Mouse (Mus musculus) neural tube, embryonic 13.5 days (tissue): ENCODE data around the gene Izumo1r. TPM values are rescaled to one million over a fixed set of nuclear protein-coding genes. Genes with fewer than 3 reads are reported as not detected.

Experiments used
- ATAC-seq: fragments of 200-750 bp; cut with Nextera tagmentation; 2 replicates; pipeline ENCODE4 v1.8.0; 2017; ENCODE audit warnings: low read depth, mild to moderate bottlenecking, moderate TSS enrichment, moderate library complexity
- H3K27ac ChIP-seq: fragments of 300-500 bp; sonication (generic); replicated peaks from 2 replicates; pipeline ENCODE4 v1.5.1; 2015; ENCODE audit warnings: moderate library complexity, mild to moderate bottlenecking, inconsistent platforms
- H3K27me3 ChIP-seq: fragments of 300-500 bp; sonication (generic); 2 replicates; pipeline ENCODE4 v1.6.1; 2015; ENCODE audit warnings: mild to moderate bottlenecking, inconsistent platforms
- H3K36me3 ChIP-seq: fragments of 300-500 bp; sonication (generic); 2 replicates; pipeline ENCODE4 v1.6.1; 2015; ENCODE audit warnings: mild to moderate bottlenecking, inconsistent platforms
- H3K4me1 ChIP-seq: fragments of 300-500 bp; sonication (generic); replicated peaks from 2 replicates; pipeline ENCODE4 v1.6.1; 2015; ENCODE audit warnings: inconsistent platforms
- H3K4me2 ChIP-seq: fragments of 300-500 bp; sonication (generic); 2 replicates; pipeline ENCODE4 v1.6.1; 2015; ENCODE audit warnings: inconsistent platforms, mild to moderate bottlenecking, moderate library complexity
- H3K4me3 ChIP-seq: fragments of 300-500 bp; sonication (generic); 2 replicates; pipeline ENCODE4 v1.5.1; 2015; ENCODE audit warnings: mild to moderate bottlenecking, inconsistent platforms
- H3K9ac ChIP-seq: fragments of 300-500 bp; sonication (generic); 2 replicates; pipeline ENCODE4 v1.6.1; 2015; ENCODE audit warnings: moderate library complexity, mild to moderate bottlenecking, inconsistent platforms
- H3K9me3 ChIP-seq: fragments of 300-500 bp; sonication (generic); 2 replicates; pipeline ENCODE4 v1.6.1; 2016; ENCODE audit warnings: inconsistent platforms
- WGBS: fragments of 180-500 bp; shearing (Covaris S2); methylation state at CpG from one replicate; pipeline ENCODE4 v1.1.7; 2015; 5-methylcytosine and 5-hydroxymethylcytosine counted together
- polyA plus RNA-seq: library from polyadenylated mRNA; unstranded; fragments of >200 nt; fragmentation: Nextera tagmentation; extraction: Ambion mirVana; gene quantifications from 2 replicates; pipeline ENCODE4 v1.2.1, GENCODE M21; 2015

Gene Izumo1r
- polyA plus RNA-seq, 1 experiment from 2014 or later = not detected

DNA sequence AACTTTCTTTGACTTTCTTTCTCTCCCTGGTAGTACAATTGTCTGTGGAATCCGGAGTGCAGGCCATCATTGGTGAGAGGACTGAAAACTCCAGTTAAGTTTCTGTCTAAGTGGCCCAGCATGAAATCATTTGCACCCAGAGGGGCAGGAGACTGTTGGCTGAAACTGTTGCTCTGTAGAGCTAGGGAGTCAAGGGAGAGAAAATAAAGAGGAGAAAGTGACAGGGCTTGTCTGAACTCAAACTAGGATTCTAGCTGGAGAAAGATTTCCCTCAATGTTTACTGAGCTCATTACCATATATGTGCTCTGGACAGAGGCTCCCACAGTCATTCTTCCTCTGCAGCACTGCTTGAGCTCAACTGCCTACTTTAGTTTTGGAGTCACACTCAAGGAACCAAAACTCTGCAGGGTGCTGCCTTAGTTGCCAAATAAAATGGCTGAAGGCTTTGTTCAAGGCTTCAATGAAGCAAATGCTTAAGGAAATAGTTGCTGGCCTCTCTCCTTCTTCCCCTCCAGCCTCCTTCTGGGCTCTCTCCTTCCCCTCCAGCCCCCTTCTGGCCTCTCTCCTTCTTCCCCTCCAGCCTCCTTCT is 18.3 kb upstream of the Izumo1r start:
- 14% methylated on average over 1 of the region's 1 CpGs for WGBS
- no peak for ATAC-seq

GRCm38 (mm10) chr9:14921254-14921653 is 17.5 kb upstream of the Izumo1r start:
- WGBS = 78% methylated on average over 4 of the region's 4 CpGs
- ATAC-seq = no peak
- no peaks in the 10 kb centered on the region for H3K36me3 ChIP-seq
- no peak overlapping the region for H3K4me3 ChIP-seq
- no peaks in the 10 kb centered on the region for H3K9me3 ChIP-seq
- H3K4me1 ChIP-seq = peaks cover 6% of the 10 kb centered on the region
- H3K4me2 ChIP-seq = no peak overlapping the region
- no peaks in the 10 kb centered on the region for H3K27me3 ChIP-seq
- no peak overlapping the region for H3K27ac ChIP-seq
- H3K9ac ChIP-seq = no peak overlapping the region

More for the DNA sequence above, 18.3 kb upstream of the Izumo1r start:
- H3K9ac ChIP-seq = no peak overlapping the region
- H3K9me3 ChIP-seq = no peaks in the 10 kb centered on the region
- H3K4me2 ChIP-seq = no peak overlapping the region
- H3K36me3 ChIP-seq = no peaks in the 10 kb centered on the region
- H3K4me3 ChIP-seq = no peak overlapping the region
- H3K27ac ChIP-seq = no peak overlapping the region
- peaks cover 6% of the 10 kb centered on the region for H3K4me1 ChIP-seq
- H3K27me3 ChIP-seq = no peaks in the 10 kb centered on the region

- ATAC-seq = no peak
- H3K9me3 ChIP-seq = no peaks in the 10 kb centered on the region
- WGBS = 84% methylated on average over 4 of the region's 4 CpGs
Observed at GRCm38 (mm10) chr9:14920608-14921007, 16.9 kb upstream of the Izumo1r start.

DNA sequence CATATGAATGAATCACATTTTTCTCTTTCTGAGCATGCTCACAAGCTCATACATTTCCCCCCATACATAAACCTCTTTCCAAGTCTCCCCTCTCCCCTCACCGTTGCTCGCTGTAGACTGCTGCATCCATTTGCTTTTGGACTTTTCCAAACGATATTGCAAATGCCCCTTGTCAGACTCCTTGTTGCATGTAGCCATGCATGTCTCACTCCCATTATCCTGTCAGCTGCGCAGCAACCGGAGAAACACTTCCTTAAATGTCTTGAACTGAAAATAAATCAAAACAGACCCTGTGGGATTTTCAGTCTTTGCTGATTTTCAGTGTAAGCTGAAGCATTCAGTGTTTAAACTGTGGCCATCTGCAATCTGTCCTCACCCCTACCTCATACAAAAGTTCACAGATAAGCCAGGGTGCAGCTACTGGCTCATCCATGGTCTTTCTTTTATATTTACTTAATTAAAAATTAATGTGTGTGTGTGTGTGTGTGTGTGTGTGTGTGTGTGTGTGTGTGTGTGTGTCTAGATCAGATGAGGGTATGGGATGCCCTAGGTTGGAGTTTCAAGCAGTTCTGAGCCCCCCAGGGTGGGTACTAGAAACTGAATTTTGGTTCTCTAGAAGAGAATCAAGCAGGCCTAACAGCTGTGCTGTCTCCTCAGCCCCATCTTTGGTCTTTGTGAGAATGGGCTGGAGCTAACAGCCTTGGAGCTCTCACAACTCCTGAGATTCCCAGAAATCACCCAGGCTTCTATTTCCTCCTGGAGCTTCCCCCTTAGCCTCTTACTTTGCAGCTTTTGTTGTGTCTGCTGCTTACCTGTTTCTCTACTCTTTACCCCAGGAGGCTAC is 15.3 kb upstream of the Izumo1r start:
- Histone ChIP-seq H3K4me2 (no peak overlapping the region), H3K9me3 (no peaks in the 10 kb centered on the region), H3K27me3 (no peaks in the 10 kb centered on the region), H3K4me1 (peaks cover 6% of the 10 kb centered on the region), H3K4me3 (no peak overlapping the region), H3K27ac (no peak overlapping the region), H3K9ac (no peak overlapping the region), H3K36me3 (no peaks in the 10 kb centered on the region)
- no peak for ATAC-seq
- WGBS = 59% methylated on average over 5 of the region's 5 CpGs

More at GRCm38 (mm10) chr9:14920608-14921007, 16.9 kb upstream of the Izumo1r start:
- Histone ChIP-seq H3K4me3 (no peak overlapping the region), H3K4me2 (no peak overlapping the region), H3K36me3 (no peaks in the 10 kb centered on the region), H3K9ac (no peak overlapping the region), H3K27ac (no peak overlapping the region), H3K4me1 (peaks cover 6% of the 10 kb centered on the region), H3K27me3 (no peaks in the 10 kb centered on the region)

DNA sequence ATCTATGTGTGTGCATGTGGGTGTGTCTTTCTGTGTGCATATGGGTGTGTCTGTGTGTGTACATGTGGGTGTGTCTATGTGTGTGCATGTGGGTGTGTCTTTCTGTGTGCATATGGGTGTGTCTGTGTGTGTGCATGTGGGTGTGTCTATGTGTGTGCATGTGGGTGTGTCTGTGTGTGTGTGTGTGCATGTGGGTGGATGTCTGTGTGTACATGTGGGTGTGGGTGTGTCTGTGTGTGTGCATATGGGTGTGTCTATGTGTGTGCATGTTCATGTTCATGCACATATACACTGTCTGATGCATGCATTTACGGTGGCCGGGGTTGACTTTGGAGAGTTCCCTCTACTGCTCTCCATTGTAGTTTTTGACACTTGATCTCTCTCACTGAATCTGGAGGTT is 13.9 kb upstream of the Izumo1r start:
- Histone ChIP-seq H3K27me3 (no peaks in the 10 kb centered on the region), H3K36me3 (no peaks in the 10 kb centered on the region), H3K4me3 (no peak overlapping the region), H3K27ac (no peak overlapping the region), H3K4me1 (peaks cover 6% of the 10 kb centered on the region), H3K9me3 (no peaks in the 10 kb centered on the region), H3K4me2 (no peak overlapping the region), H3K9ac (no peak overlapping the region)
- no peak for ATAC-seq
- WGBS = 86% methylated on average over 2 of the region's 2 CpGs

DNA sequence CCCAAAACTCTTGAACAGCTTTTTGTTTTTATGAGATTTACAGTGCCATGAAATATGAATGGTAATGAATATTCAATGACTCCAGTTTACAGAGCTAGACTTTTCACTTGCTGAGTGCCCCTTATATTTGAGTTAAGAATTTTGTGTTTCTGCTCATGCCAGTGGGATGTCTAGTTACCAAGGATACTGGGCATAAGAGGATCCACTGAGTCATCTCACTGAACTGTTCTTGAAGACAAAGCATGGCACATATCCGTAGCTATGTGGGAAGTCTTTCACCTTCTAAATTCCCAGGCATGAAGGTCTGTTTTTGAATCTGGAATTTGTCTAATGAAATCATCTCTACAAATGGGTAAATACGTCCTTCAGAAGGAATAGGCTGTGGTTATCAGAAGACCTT is 8.3 kb upstream of the Izumo1r start:
- no peaks in the 10 kb centered on the region for H3K36me3 ChIP-seq
- no peak overlapping the region for H3K27ac ChIP-seq
- 86% methylated on average over 2 of the region's 2 CpGs for WGBS
- no peaks in the 10 kb centered on the region for H3K9me3 ChIP-seq
- no peaks in the 10 kb centered on the region for H3K27me3 ChIP-seq
- no peak overlapping the region for H3K4me2 ChIP-seq
- H3K4me1 ChIP-seq = peaks cover 7% of the 10 kb centered on the region; the same call in 1 of the 2 replicates
- H3K9ac ChIP-seq = no peak overlapping the region
- no peak overlapping the region for H3K4me3 ChIP-seq
- no peak for ATAC-seq

GRCm38 (mm10) chr9:14909981-14910380 is 6.2 kb upstream of the Izumo1r start:
- Histone ChIP-seq H3K4me3 (no peak overlapping the region), H3K27me3 (no peaks in the 10 kb centered on the region; the same call in 1 of the 2 replicates), H3K4me1 (peaks cover 11% of the 10 kb centered on the region), H3K4me2 (no peak overlapping the region), H3K27ac (no peak overlapping the region), H3K9me3 (no peaks in the 10 kb centered on the region), H3K36me3 (no peaks in the 10 kb centered on the region), H3K9ac (no peak overlapping the region)
- ATAC-seq = no peak
- WGBS = 9% methylated on average over 5 of the region's 5 CpGs

- 81% methylated on average over 7 of the region's 7 CpGs for WGBS
- H3K27ac ChIP-seq = no peak overlapping the region
Observed at GRCm38 (mm10) chr9:14907816-14908415, 4.2 kb upstream of the Izumo1r start.

DNA sequence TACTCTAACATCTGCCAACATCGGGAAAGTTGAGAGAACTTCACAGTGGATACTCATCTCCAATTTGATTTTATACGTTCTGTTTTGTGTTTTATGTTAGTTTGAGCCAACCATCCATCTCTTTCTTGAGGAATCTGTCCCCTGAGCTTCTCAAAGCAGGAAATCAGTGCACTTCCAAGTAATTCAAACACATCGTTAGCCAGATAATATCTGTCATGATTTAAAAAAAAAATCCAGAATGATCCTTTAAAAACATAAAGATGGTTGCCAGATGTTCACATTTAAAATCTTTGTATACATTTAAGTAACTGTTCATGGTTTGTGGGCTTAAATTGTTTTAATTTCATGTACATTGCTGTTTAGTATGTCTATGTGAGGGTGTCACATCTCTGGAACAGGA is 2.2 kb upstream of the Izumo1r start:
- ATAC-seq = no peak
- 74% methylated on average over 3 of the region's 3 CpGs for WGBS

More at GRCm38 (mm10) chr9:14907816-14908415, 4.2 kb upstream of the Izumo1r start:
- no peaks in the 10 kb centered on the region; the same call in 1 of the 2 replicates for H3K27me3 ChIP-seq
- H3K9ac ChIP-seq = no peak overlapping the region
- ATAC-seq = no peak
- H3K4me1 ChIP-seq = peaks cover 24% of the 10 kb centered on the region
- H3K4me2 ChIP-seq = no peak overlapping the region
- no peak overlapping the region for H3K4me3 ChIP-seq
- H3K9me3 ChIP-seq = no peaks in the 10 kb centered on the region
- H3K36me3 ChIP-seq = no peaks in the 10 kb centered on the region

GRCm38 (mm10) chr9:14904741-14905475 is 1.2 kb upstream of the Izumo1r start:
- H3K9ac ChIP-seq = no peak overlapping the region
- 46% methylated on average over 9 of the region's 9 CpGs for WGBS
- ATAC-seq = no peak
- no peak overlapping the region for H3K4me3 ChIP-seq
- no peak overlapping the region for H3K4me2 ChIP-seq
- no peaks in the 10 kb centered on the region for H3K36me3 ChIP-seq
- H3K27ac ChIP-seq = no peak overlapping the region
- H3K4me1 ChIP-seq = peaks cover 19% of the 10 kb centered on the region
- no peaks in the 10 kb centered on the region for H3K9me3 ChIP-seq
- H3K27me3 ChIP-seq = no peaks in the 10 kb centered on the region; the same call in 1 of the 2 replicates

More for the DNA sequence above, 2.2 kb upstream of the Izumo1r start:
- Histone ChIP-seq H3K27me3 (no peaks in the 10 kb centered on the region; the same call in 1 of the 2 replicates), H3K4me1 (peaks cover 24% of the 10 kb centered on the region), H3K4me2 (no peak overlapping the region), H3K36me3 (no peaks in the 10 kb centered on the region), H3K27ac (no peak overlapping the region), H3K9ac (no peak overlapping the region), H3K4me3 (no peak overlapping the region), H3K9me3 (no peaks in the 10 kb centered on the region)

DNA sequence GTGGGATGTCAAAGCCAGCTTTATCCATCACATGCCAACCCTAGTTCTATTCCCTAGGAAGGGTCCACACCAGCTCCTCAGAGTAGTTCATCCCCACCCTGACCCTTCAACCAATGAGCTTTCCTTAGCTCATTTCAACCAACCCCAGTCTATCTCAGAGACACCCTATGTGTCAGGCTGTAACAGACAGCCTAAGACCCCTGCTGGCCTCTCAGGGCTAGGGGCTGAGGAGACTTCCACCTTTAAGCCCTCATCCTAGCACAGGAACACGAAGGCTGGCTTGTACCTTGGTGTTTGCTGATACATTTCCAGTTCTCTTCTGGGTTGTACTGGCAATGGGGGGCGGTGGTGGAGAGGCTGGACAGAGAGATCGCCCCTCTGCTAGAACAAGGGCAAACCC is 743 bp downstream of the Izumo1r start:
- no peaks in the 10 kb centered on the region; the same call in 1 of the 2 replicates for H3K27me3 ChIP-seq
- 89% methylated on average over 3 of the region's 3 CpGs for WGBS
- H3K27ac ChIP-seq = no peak overlapping the region
- ATAC-seq = no peak
- no peak overlapping the region for H3K4me2 ChIP-seq
- H3K36me3 ChIP-seq = no peaks in the 10 kb centered on the region
- H3K4me3 ChIP-seq = no peak overlapping the region
- H3K9me3 ChIP-seq = no peaks in the 10 kb centered on the region
- no peak overlapping the region for H3K9ac ChIP-seq
- H3K4me1 ChIP-seq = peaks cover 18% of the 10 kb centered on the region

DNA sequence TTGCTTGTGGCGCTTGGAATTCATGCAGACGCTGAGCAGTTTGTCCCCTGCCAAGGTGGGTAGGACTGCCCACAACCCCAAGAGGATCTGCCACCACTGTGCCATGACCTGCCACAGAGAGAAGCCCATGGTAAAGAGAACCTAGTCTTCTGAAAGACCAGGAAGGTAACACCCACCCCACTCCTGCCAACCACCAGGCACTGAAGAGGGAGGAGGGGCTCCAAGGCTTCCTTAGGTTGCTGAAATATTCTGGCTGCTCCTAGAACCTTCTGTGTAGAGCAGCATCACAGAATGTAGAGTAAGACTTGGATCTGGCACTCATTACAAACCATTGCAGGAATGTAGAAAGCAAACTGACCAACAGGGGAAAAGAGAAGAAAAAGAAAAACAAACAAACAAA is 1.3 kb downstream of the Izumo1r start:
- 95% methylated on average over 2 of the region's 2 CpGs for WGBS
- ATAC-seq = no peak
- H3K4me3 ChIP-seq = no peak overlapping the region
- H3K27ac ChIP-seq = no peak overlapping the region
- H3K27me3 ChIP-seq = no peaks in the 10 kb centered on the region; the same call in 1 of the 2 replicates
- H3K4me2 ChIP-seq = no peak overlapping the region
- H3K9ac ChIP-seq = no peak overlapping the region
- no peaks in the 10 kb centered on the region for H3K9me3 ChIP-seq
- H3K4me1 ChIP-seq = peaks cover 18% of the 10 kb centered on the region
- H3K36me3 ChIP-seq = no peaks in the 10 kb centered on the region
